Mouse (Mus musculus): ENCODE measurements around the gene Hps1.

- TF ChIP-seq CTCF (IDR thresholded peaks at IDR 0.05; ENCODE audit: low read depth): no peak
- no peak for TF ChIP-seq EP300 (optimal IDR thresholded peaks at IDR 0.05)
These were observed 12.4 kb downstream of the Hps1 start for GRCm38 (mm10) chr19:42767361-42767760.

Measured in stomach, postnatal 0 days (tissue).